Mouse (Mus musculus) G1E-ER4 (cell line): ENCODE data around the gene Cep68. TPM values are rescaled to one million over a fixed set of nuclear protein-coding genes. Genes with fewer than 3 reads are reported as not detected.

ENCODE experiments used
- GATA1 ChIP-seq: IDR thresholded peaks from one replicate; pipeline ENCODE4 v1.8.0; 2012; ENCODE audit warnings: low read length, inconsistent platforms
- polyA plus RNA-seq: library from polyadenylated mRNA; stranded (reverse); fragments of >175 nt; gene quantifications from 2 replicates; pipeline ENCODE4 v1.2.3, GENCODE M21; 2012

The Cep68 gene
- polyA plus RNA-seq: 18.7 and 21.4 TPM in 2 replicates

DNA sequence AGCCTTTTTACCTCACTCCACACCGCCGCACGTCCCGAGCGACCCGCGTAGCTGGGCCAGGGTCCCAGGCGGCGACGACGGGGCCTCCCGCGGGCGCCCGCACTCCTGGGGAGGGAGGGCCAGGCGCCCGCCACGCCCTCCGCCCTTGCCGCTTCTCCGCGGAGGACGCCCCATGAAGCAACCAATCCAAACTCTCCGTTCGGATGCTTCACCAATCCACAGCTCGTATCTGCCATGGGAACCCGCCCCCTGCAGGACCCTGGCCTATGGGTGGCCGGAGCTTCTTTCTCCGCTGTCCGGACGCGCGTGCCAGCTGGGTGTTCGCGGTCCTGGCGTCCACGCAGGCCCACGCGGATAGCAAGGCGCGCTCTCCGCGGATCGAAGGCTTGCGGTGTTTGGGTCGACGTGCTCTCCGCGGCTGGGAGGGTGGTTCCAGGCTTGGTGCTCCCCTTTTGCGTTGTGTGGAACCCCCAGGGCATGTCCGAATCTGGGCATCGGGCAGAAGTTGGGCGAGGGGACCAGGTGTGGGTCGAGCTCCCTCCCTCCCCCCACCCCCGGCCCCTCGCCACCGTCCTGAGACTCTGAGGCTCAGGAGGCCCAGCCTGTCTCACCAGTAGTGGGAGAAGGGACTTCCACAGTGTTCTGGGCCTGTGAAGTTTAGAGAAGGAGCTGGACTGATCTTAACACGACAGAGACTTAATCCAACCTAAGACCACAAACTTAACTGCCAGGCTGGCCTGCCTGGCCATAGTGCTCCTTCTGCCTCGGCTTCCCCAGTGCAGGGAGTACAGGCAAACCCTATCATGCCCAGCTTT lies at the start of gene Cep68:
Gene Cep68, minus strand, starts transcription at position 134 of the 815 bp plus-strand sequence.
- no peak for TF ChIP-seq GATA1

DNA sequence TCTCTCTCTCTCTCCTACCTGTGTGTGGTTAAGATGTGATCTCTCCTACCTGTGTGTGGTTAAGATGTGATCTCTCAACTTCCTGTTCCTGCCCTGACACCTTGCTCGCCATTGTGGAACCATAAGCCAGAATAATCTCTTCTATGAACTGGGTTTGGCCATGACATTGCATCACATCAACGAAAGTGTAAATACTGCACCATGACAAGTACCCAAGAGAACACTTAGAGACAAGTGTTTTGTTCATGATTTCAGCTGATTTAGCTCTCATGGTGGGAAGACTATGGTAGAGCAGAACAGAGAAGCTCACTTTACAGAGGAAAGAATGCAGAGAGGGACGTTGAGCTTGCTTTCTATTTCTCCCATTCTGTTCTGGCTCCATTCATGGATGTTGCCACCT lies 35.2 kb upstream of the Cep68 start:
- TF ChIP-seq GATA1: no peak

DNA sequence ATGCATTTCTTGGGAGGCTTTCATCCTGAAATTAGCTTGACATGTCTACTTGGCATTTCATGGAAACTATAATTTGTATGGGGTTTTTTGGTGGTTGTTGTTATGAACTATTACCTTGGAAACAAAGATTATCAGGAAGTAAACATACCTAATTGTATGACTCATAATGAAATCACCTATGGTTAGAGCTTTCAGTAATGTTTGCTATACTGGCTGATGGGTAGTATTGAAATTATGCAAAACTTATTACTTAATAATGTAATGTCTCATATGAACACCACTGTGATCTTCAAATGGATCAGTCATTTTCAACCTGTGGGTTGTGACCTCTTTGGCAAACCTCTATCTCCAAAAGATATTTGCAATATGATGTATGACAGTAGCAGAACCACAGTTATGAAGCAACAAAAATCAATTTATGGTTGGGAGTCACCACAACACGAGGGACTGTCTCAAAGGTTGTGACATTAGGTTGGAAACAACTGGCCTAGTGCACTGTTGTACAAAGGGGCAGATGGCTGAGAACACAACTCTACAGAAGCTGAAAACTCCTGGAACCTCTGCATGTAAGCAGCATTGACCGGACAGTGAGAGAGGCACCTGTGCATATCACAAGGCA lies 33.5 kb upstream of the Cep68 start:
- no peak for TF ChIP-seq GATA1

DNA sequence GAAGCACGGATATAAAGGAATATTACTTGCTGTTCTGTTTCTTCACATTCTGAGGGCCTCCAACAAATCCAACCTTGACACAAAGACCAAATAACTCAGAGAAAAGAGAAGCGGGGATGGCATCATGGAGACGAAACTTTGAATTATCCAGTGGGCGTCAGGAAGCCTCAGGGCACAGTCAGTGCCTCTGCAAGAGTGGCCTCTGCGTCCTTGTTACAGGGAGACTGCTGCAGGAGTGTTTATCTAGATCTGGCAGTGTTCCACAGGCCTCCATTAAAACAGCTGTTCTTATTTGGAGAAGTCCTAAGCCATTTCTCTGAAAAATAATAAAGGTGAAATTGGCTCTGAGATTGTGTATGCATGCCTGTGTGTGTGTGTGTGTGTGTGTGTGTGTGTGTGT lies 31.8 kb upstream of the Cep68 start:
- TF ChIP-seq GATA1: no peak

DNA sequence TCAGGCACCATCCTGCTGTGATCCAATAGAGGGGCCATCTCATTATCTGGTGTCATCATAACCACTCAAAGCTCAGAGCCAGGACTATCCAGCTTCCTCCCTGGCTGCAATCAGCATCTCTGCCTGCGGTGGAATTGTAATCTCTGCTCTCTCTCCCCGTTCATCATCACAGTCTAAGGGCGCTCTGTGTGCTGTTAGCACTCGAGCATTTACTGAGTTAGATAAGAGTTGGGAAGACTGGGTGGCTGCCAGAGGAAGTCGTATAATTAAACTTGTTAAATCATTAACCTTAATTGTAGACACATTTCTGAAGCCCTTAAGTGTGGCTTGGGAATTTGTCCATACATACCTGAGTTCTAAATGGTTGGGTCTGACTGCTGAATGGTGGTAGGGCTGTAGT lies 29.5 kb upstream of the Cep68 start:
- no peak for TF ChIP-seq GATA1

DNA sequence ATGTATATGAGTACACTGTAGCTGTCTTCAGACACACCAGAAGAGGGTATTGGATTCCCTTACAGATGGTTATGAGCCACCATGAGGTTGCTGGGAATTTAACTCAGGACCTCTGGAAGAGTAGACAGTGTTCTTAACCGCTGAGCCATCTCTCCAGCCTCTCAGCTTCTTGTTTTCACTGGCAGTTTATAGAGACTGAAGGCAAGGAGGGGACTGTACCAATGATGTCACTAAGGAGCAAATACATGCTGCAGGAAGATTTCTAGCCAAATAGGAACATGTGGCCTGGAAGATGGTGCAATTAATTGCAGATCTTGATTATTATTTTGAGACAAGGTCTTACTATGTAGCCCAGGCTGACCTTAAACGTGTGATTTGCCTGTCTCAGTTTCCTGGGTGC lies 27.9 kb upstream of the Cep68 start:
- TF ChIP-seq GATA1: no peak

DNA sequence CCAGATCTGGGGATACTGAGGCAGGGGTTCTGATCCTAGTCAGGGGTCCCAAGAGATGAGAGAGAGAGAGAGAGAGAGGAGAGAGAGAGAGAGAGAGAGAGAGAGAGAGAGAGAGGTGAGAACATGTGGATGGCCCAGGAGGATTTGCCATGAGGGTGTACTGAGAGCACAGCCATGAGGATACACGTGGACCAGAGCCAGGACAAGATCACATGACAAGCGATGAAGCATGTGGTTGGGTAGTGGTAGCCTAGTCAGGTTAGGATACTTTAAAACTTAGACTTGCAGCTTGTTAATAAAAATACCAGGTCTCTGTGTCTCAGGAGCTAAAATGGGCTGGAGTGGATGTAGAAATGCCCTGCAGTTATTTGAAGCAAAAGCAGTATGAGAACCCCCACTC lies 26.7 kb upstream of the Cep68 start:
- no peak for TF ChIP-seq GATA1

DNA sequence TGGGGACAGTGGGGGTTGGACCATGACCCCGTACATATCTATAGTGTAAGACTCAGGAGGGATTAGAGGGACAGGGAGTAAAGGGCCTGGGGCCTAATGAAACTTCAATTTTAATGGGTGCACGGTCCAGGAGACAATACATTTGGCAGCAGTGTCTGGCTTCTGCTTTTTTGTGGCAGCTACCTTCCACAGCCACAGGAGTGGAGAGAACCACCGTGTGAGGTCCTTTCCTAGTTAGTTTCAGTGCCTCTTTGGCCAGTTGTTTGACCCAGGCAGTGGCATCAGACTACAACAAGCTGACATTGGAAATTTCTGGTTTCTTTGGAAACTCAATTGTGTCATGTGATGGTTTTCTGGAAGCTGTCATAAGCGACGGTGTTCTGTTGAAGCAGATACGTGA lies 20.7 kb upstream of the Cep68 start:
- TF ChIP-seq GATA1: no peak

DNA sequence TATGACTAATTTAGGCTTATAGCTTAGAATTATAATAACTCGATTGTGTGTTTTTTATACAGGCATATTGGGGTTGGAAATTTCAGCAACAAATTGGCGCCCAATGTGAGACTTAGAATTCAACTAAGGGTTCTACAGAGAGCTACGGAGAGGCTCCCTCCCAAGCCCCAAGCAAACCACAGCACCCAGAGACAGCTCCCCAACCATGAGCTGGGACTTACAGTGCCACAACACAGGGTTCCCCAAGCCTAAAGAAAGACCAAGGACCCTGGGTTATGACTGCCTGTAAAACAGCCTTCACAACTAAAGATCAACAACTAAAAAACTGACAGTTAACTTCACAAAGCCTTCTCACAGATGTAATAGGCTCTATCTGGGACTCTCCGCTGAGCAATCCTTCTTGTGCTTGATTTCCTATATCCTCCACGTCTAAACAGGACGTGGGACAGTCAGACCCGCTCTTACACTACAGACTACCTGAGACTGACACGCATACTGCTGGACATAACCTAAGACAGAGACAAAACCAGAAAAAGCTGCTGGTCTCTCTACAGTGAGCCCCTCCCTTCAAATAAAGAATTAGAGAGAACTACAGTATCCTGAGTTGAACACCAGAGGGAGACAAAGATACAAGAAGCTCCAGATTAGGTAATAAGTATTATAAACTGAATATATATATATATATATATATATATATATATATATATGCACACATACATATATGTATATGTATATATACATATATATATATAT lies 13.6 kb upstream of the Cep68 start:
- no peak for TF ChIP-seq GATA1

DNA sequence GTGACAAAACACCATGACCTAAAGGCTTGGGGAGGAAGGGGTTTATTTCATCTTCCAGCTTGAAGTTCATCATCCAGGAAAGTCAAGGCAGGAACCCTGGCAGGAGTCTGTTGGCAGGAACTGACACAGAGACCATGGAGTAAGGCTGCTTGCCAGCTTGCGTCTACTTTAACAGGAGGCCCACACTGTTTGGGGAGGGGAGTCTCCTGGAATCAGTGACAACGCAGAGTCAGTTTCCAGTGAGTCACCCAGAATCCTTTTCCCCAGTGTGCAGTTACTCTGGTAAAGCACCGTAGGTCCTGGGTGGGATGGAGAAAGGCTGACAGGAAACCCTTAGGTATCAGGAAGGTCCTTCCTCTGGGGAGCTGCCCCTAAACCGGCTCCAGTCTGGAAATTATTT lies 5.6 kb upstream of the Cep68 start:
- TF ChIP-seq GATA1: no peak

DNA sequence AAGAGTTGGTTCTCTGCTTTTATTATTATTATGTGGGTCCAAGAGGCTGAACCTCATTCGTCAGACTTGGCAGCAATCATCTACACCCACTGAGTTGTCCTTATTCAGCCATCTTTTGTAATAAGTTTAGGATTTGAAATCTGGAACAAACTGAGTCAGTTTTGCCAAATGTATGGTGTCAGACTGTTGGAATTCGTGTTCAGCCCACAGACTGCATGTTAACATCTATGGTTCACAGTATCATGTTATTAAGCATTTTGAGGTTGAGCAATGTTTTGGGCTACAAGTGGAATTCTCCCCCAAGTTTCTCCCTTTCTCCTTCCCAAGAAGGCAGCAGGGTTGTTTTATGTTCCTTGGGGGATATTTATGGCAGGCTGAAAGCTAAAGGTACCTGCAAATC lies 3.9 kb upstream of the Cep68 start:
- no peak for TF ChIP-seq GATA1

DNA sequence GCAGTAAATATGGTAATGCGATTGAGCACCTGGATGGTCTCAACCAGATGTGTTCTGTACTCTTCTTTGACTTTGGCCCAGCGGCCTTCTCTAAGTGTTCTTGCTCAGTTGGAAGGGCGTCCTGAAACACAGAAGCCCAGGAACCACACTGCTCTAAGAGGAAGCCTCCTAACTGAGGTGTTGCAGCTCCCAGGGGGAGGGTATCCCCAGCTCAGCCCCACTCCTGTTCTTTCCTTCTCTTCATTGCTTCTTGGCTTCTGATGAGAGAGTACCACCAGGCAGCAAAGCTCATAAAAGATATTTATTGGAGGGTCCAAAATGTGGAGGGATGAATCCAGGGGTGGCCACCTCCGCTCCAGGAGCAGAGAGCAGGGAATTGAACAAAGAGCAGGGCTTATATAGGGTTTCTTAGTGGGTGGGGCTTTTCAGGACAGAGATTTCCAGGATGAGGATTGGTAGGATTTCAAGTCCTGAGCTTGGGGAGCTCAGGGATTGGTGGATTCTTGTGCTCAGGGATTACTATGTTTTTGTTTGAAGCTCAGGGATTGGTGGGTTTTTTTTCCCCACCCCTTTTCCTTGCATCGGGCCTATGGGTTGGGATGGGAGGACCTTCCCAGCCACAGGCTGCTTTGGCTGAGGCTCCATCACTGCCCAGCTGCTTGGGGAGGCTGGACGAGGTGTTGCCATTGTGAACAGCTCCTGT lies 1.4 kb upstream of the Cep68 start:
- no peak for TF ChIP-seq GATA1

DNA sequence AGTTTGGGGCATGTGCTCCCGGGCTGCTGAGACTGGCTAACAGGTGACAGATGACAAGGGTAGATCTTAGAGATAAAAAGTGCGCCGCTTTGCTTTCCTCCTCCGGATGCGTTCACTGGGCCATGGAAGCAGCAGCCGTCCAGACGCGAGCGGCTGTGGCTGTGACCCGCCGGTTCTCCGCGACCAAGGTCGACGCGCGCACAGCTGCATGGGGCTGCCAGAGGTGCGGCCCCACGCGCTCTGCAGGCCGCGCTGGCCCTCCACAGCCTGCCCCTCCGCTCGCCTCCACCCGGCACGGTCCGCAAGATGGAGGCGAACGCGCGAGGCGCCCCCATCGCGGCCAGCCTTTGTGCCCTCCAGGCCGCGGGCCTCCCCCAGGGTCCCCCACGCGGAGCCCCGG lies 389 bp downstream of the Cep68 start:
- no peak for TF ChIP-seq GATA1

DNA sequence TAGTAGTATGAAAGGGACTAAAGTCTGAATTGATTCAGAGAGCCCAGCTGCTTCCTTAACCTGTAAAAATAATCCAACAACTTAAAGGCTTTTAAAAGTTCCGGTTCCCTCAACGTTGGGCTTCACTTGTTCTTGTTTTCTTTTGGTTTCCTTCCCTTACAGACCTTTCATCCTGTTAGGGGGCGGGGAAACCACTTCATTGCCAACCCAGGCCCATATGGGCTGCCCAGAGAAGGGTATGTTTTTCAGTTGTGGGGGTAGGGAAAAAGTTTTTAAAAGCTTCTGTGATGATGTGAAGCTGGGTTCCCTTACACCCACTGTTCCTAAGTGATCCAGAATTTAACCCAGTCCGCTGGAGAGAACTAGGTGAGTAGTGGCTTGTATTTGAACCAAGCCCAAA lies 952 bp downstream of the Cep68 start:
- no peak for TF ChIP-seq GATA1

DNA sequence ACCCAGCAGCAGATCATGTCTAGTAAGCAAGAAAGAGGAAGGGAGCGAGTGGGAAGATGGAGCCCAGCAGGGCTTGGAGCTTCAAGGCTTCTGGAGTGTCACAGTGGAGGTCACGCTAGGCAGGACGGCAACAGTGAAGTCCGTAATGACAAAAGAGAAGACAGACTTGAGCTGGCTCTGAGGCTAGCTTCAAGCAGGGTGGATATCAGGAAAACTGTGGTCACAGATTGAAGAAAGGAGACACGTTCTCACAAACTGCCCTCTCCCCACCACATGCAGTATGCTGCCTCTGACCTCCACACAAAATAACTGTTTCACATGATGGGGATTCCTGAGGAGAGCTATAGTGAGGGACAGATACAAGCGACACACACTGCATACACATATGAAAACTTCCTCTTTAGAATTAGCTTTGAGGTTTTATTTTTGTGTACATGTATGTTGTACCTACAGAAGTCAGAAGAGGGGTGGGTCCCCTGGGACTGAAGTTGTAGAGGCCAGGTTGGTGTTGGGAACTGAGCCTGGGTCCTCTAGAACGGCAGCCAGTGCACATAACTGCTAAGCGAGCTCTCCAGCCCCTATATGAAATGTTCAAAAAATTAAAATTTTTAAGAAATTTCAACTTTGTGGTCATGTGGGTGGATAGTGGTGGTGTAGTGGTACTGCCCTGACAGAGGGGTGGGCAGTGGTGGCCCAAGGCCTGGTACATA lies 1.9 kb downstream of the Cep68 start:
- TF ChIP-seq GATA1: no peak
